Mouse (Mus musculus) lung, postnatal 25 days (tissue): ENCODE measurements around the gene Inpp5d.

Experiments used
- DNase-seq: peaks from one replicate; pipeline ENCODE4 v3.0.0; 2022; ENCODE audit warnings: low spot score

The Inpp5d gene

GRCm38 (mm10) chr1:87620211-87620668 is at the start of gene Inpp5d:
Inpp5d (plus strand) TSS chr1:87620312.
- DNase-seq = peak; percentile 75

DNA sequence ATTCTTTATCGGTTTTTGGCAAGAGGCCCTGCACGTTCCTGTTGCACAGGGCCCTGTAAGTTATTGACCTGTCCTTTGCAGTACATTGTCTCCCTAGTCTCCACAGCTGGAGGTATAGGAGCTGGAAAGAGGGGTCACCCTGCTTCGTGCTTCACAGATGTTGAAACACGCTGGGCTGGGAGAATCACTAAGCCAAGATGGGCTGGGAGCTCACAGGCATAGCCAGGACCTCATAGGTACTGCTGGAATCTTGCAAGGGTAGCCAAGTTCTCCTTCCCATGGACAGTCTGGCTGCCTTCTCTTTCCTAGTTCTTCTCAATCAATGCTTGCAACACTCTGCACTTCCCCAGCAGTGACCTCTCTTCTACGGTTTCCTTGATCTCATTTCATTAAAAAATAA is 46.9 kb upstream of the Inpp5d start:
- no peak for DNase-seq

GRCm38 (mm10) chr1:87573800-87574215 is 46.3 kb upstream of the Inpp5d start, which contains the start of gene Ngef:
Ngef (minus strand) TSS chr1:87573870.
- peak; percentile 90 for DNase-seq

GRCm38 (mm10) chr1:87574353-87574752 is 45.8 kb upstream of the Inpp5d start:
- DNase-seq = peak; percentile 21

- peak; percentile 91 for DNase-seq
Observed at GRCm38 (mm10) chr1:87574785-87575184, 45.3 kb upstream of the Inpp5d start.

DNA sequence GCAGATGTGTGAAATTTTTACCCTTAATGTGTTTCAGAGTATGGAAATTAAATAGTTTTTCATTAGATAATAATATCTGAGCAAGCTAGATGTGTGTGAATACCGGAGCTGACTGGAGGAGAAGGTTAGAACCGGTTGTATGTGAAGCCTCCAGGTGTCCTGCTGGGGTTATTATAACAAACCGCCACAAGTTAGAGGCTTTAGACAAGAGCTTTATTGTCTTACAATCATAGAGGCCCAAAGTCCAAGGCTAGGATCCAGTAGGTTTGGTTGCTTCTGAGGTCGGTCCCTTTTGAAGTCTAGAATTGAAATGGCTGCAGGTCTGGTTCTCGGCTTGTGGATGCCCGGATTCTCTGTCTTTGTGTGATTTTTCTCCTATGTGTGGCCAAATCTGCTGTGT is 41.1 kb upstream of the Inpp5d start:
- DNase-seq = no peak

DNA sequence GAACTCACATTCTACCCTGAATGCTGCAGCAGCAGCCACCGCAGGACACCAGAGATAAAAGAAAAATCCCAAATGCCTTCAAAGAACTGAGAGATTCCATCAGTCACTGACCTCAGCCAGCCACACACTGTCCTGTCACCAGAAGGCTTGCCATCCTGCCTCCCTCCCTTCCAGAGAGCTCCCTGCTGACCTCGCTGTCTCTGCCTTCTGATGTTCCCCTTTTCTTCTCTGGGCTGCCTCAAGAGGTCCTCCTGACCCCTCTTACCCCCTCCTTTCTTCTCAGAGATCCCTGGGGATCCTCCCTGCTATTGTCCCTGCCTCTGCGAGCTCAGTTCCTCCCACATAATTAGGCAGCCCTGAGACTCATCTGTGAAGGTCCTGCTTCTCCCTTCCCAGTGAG is 39.3 kb upstream of the Inpp5d start:
- no peak for DNase-seq

DNA sequence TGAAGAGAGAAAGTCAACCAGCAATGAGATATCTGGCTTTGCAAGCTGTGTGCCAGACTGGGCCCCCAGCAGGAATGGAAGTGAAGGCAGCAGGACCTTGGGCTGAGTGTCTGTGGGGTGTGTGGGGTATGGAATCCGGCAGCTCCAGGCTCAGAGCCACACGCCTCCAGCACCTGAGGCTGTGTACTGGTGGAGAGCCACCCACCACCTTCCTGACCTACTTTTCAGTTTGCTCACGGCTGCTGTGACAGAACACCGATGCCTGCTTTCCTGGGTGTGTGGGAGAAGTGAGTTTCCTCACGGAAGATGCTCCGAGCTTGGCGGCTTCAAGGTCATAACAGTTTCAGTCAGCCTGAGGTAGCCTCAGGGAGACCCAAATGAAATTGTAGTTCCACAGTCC is 30.9 kb upstream of the Inpp5d start:
- no peak for DNase-seq

- peak; percentile 60 for DNase-seq
Observed at GRCm38 (mm10) chr1:87589980-87590379, 30.1 kb upstream of the Inpp5d start.

DNA sequence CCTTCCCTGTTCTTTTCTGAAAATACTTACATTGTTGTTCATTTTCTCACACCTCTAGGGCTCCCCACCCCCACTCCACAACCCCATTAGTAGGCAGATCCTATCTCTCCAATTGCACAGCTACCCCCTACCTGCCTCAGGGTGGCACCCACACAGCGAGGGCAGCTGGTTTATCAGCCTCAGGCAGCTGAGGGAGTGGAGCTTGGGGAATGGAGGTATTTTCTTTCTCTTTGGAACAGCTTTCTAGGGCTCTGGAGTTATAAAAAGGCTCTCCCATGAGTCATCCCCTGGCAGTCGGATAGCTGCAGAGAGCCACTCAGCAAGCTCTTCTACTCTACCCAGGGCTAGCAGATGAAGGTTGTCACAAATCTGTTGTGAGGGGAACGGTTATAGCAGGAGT is 25.9 kb upstream of the Inpp5d start:
- no peak for DNase-seq

DNA sequence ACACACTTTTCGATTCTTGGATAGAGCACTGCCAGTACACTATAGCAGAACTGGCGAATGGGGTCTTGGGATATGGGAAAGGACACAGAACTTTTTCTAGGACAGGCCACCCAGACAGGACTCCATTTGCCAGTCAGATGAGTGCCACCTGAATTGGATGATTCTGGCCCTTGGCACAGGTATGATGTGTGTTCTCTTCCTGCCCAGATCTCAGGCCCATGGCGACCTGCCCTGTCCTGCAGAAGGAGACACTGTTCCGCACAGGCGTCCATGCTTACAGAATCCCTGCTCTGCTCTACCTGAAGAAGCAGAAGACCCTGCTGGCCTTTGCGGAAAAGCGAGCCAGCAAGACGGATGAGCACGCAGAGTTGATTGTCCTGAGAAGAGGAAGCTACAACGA is 25.4 kb upstream of the Inpp5d start:
- no peak for DNase-seq

GRCm38 (mm10) chr1:87600533-87600932 is 19.6 kb upstream of the Inpp5d start:
- DNase-seq = no peak

- DNase-seq = no peak
Observed at GRCm38 (mm10) chr1:87601801-87602200, 18.3 kb upstream of the Inpp5d start.

- no peak for DNase-seq
Observed at GRCm38 (mm10) chr1:87603389-87603788, 16.7 kb upstream of the Inpp5d start.

DNA sequence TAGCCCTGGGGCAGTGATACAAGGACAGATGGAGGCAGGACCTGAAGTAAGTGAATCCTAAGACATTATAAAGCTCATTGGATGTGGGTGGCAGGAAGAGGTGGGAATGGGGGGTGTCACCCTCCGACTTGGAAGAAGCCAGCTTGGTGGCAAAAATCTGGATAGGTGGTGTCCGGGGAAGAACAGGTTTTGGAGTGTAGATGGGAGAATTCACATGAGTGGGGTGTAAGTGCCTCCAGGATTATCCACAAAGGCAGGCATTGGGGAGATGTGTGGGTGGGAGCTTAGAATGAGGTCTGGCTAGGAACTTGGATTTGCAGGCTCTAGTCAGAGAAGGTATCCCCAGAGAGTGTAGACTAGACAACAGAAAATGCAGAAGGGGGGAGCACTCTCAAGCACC is 14.8 kb upstream of the Inpp5d start:
- no peak for DNase-seq

- DNase-seq = no peak
Observed at GRCm38 (mm10) chr1:87607385-87608091, 12.6 kb upstream of the Inpp5d start.

DNA sequence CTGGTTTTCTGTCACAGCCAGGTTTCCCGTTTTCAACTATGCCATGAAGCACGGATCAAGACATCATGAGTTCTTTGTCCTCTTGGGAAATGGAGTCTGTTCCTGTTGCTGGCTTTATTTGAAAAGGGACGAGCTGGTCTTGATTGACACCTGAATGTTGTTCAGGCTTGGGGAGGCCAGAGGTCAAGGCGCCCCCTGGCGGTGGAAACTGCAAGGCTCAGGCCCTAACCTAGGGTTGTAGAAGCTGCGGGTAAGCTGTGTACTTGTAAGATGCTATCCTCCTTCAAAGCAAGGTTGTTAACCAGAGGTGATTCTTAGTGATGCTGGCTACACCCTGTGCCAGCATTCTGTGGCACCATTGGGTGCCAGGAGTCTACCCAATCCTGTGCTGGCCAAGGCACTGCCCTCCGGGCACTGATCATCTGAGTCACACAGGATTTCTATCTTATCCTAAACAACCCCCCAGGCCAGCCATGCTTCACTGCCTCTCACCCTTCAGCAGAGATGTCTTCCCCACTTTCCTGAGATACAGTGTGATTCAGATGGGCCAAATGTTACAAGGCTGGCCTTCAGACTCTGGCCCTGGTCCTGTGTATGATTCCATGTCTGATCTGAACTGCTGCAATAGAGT is 11.6 kb upstream of the Inpp5d start:
- DNase-seq = peak; percentile 81

DNA sequence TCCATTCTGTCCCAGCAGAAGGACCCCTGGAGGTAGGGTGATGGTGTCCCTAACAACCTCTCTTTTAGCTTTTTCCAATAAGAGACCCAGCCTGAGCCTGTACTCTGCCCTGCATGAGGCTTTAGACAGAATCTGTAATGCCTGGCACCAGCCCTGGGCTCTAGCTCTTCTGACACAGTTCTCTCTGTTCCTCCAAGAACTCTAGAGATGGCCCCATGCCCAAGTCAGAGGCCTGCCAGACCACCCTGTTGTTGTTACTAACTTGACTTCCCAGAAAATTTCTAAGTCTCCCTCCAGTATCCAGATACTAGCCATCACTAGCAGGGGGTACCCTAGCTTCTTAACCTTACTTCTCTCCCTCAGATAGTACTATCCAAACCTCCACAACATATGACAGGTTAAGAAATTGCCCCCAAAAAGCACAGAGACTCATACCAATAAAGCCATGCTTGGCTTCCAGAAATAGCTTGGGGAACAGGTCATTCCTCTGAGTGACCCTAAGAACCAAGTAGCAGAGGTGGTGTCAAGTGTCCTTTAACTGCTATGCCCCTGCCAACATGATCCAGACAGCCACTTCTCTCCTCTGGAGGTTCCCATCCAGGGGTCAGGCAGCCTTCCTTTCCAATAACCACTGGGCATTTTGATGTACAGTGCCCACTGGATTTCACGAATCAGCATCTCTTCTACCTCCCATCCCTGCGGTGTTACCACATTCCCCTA is 5.4 kb upstream of the Inpp5d start:
- DNase-seq = no peak

- no peak for DNase-seq
Observed at GRCm38 (mm10) chr1:87620693-87621092, 581 bp downstream of the Inpp5d start.

DNA sequence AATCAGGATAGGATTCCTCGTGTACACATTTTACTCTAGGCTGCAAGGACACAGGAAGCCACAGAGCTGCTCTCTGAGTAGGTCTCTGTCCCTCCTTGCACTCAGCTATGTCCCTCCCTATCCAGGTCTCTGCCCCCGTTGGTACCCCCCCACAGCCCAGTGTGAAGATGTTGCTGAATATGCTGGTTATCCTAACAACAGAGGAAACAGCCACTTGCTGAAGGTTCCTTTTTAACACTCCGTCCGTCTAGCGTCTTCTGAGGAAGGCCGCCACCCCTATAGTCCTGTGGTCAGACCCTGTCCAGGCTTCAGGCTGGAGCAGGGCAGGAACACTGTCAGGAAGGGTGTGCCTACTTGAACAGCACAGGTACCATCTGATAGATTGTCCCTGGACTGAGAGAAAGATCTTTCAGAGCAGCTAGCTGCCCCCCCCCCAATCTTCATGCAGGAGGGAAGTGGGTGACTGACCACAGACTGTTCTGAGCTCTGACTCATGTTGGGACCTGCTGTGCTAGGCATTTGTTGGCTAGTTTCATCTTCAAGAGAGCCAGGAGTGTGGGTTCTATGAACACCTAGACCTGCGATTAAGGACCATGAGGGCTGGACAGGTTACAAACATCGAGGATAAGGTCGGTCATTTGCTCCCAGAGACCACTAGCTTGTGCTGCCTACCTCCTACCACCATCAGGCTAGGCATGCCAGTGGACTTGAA is 1.2 kb downstream of the Inpp5d start:
- no peak for DNase-seq

DNA sequence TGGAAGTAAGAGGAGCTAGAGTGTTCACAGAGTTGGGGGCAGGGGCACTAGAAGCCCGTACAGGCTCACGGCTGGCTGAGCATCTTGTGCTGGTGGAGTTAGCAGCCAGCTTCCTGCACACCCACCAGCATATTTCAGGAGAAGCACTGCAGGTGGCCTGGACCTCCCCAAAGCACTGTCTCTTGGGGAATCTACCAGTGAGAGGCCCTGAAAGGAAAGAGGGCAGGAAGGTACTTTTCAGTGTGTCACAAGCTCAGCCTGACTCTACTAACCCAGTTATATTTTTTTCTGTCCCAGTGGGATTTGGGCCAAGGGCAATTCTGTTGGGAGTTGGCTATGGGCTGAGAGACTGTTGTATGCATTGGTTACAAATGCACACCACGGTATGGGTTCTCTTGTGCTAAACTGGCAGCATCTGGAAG is 1.8 kb downstream of the Inpp5d start:
- DNase-seq = no peak

DNA sequence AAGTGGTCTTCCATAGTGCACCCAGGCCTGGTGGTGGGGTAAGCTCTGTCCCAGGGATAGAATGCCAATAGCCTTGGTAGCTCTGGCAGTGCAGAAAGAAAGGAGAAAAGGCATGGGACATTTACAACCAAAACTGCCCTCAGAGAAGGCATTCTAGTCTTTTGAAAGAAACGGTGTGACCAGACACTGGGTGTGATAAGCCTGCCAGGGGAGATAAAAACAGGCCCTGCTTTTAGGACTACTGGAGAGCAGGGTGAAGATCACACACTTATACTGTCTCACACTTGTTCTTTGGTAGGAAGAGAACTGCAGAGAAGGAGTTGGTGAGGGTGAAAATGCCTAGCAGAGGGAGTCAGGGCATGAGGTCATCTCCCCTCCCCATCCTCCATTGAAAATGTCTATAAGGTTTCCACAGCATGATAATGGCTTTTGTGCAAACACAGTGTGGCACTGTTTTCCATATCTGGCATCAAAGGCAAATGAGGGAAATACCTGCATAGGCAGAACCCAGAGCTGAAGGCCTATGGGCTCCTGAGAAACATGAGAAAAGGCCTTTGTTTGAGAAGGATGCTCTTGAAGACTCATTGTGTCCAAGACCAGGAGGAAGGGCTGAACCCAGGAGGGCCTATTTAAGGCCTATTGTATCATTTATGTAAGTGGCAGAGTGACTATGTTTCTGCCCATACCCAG is 4.0 kb downstream of the Inpp5d start:
- no peak for DNase-seq
